Mouse (Mus musculus): ENCODE results near the gene Mill2. TPM values are rescaled to one million over a fixed set of nuclear protein-coding genes. Genes with fewer than 3 reads are reported as not detected.
"Not testable (repeated sequence)": the region's sequence is repeated elsewhere in the genome, so short reads cannot be mapped to it uniquely, and the experiment has no call there.

Mill2 gene
- polyA plus RNA-seq (2012; rRNA removed) = 17.1 and 27.9 TPM in 2 replicates

- 3% methylated on average over 3 of the region's 3 CpGs for WGBS
- TF ChIP-seq CTCF (IDR thresholded peaks at IDR 0.05; ENCODE audit: insufficient read depth, low read length) = no peak
- TF ChIP-seq POLR2A (IDR thresholded peaks at IDR 0.05; ENCODE audit: borderline replicate concordance, extremely low read depth, low read depth, low read length) = 0 out of 2 replicates have a peak, but pooled peaks have one; percentile 32
- DNase-seq = peak; percentile 44
- H3K4me3 ChIP-seq (replicated peaks; ENCODE audit: extremely low read depth, low read depth, low read length) = peak within 1 kb of the TSS; percentile 98
- H3K4me1 ChIP-seq (ENCODE audit: control insufficient read depth, insufficient read depth, low read length) = peaks cover 5% of the 10 kb centered on the region
Observed at GRCm38 (mm10) chr7:18839865-18840264, at the start of gene Mill2. TSS of gene Mill2 (plus strand) at chr7:18839966.

GRCm38 (mm10) chr7:18790671-18791070, 49.1 kb upstream of the Mill2 start:
- DNase-seq; H3K4me1 ChIP-seq (ENCODE audit: control insufficient read depth, insufficient read depth, low read length); H3K4me3 ChIP-seq (replicated peaks; ENCODE audit: extremely low read depth, low read depth, low read length): not testable (repeated sequence)

- 94% methylated on average over 1 of the region's 1 CpGs for WGBS
- DNase-seq = no peak
- Histone ChIP-seq H3K4me1 (ENCODE audit: control insufficient read depth, insufficient read depth, low read length) (no peaks in the 10 kb centered on the region), H3K4me3 (replicated peaks; ENCODE audit: extremely low read depth, low read depth, low read length) (no peak within 1 kb of the TSS)
- no peak for TF ChIP-seq POLR2A (IDR thresholded peaks at IDR 0.05; ENCODE audit: borderline replicate concordance, extremely low read depth, low read depth, low read length)
- TF ChIP-seq CTCF (IDR thresholded peaks at IDR 0.05; ENCODE audit: insufficient read depth, low read length) = no peak
Observed at GRCm38 (mm10) chr7:18798420-18798819, 41.3 kb upstream of the Mill2 start, which contains the start of gene Psg19. TSS of gene Psg19 (minus strand) at chr7:18798520.

- no peak overlapping the region for H3K4me3 ChIP-seq (replicated peaks; ENCODE audit: extremely low read depth, low read depth, low read length)
- 32% methylated on average over 3 of the region's 3 CpGs for WGBS
- DNase-seq = no peak
- TF ChIP-seq CTCF (IDR thresholded peaks at IDR 0.05; ENCODE audit: insufficient read depth, low read length) = peak; percentile 55
- TF ChIP-seq POLR2A (IDR thresholded peaks at IDR 0.05; ENCODE audit: borderline replicate concordance, extremely low read depth, low read depth, low read length) = no peak
- no peaks in the 10 kb centered on the region for H3K4me1 ChIP-seq (ENCODE audit: control insufficient read depth, insufficient read depth, low read length)
Observed at GRCm38 (mm10) chr7:18799129-18799528, 40.6 kb upstream of the Mill2 start.

GRCm38 (mm10) chr7:18803526-18803925, 36.2 kb upstream of the Mill2 start:
- TF ChIP-seq CTCF (IDR thresholded peaks at IDR 0.05; ENCODE audit: insufficient read depth, low read length) (no peak), POLR2A (IDR thresholded peaks at IDR 0.05; ENCODE audit: borderline replicate concordance, extremely low read depth, low read depth, low read length) (no peak)
- Histone ChIP-seq H3K4me3 (replicated peaks; ENCODE audit: extremely low read depth, low read depth, low read length) (no peak overlapping the region), H3K4me1 (ENCODE audit: control insufficient read depth, insufficient read depth, low read length) (no peaks in the 10 kb centered on the region)
- DNase-seq = no peak

GRCm38 (mm10) chr7:18818301-18818700, 21.5 kb upstream of the Mill2 start:
- TF ChIP-seq CTCF (IDR thresholded peaks at IDR 0.05; ENCODE audit: insufficient read depth, low read length) (no peak), POLR2A (IDR thresholded peaks at IDR 0.05; ENCODE audit: borderline replicate concordance, extremely low read depth, low read depth, low read length) (no peak)
- Histone ChIP-seq H3K4me1 (ENCODE audit: control insufficient read depth, insufficient read depth, low read length) (no peaks in the 10 kb centered on the region), H3K4me3 (replicated peaks; ENCODE audit: extremely low read depth, low read depth, low read length) (no peak overlapping the region)
- DNase-seq = no peak
- 73% methylated on average over 9 of the region's 9 CpGs for WGBS

- 54% methylated on average over 3 of the region's 3 CpGs for WGBS
- TF ChIP-seq POLR2A (IDR thresholded peaks at IDR 0.05; ENCODE audit: borderline replicate concordance, extremely low read depth, low read depth, low read length) = no peak
- TF ChIP-seq CTCF (IDR thresholded peaks at IDR 0.05; ENCODE audit: insufficient read depth, low read length) = no peak
- no peak for DNase-seq
- no peak within 1 kb of the TSS for H3K4me3 ChIP-seq (replicated peaks; ENCODE audit: extremely low read depth, low read depth, low read length)
- no peaks in the 10 kb centered on the region for H3K4me1 ChIP-seq (ENCODE audit: control insufficient read depth, insufficient read depth, low read length)
Observed at GRCm38 (mm10) chr7:18821507-18821906, 18.3 kb upstream of the Mill2 start, which contains the start of gene Psg17. TSS of gene Psg17 (minus strand) at chr7:18821607.

- no peaks in the 10 kb centered on the region for H3K4me1 ChIP-seq (ENCODE audit: control insufficient read depth, insufficient read depth, low read length)
- no peak for DNase-seq
- no peak overlapping the region for H3K4me3 ChIP-seq (replicated peaks; ENCODE audit: extremely low read depth, low read depth, low read length)
- TF ChIP-seq POLR2A (IDR thresholded peaks at IDR 0.05; ENCODE audit: borderline replicate concordance, extremely low read depth, low read depth, low read length) = no peak
- TF ChIP-seq CTCF (IDR thresholded peaks at IDR 0.05; ENCODE audit: insufficient read depth, low read length) = no peak
- 59% methylated on average over 26 of the region's 26 CpGs for WGBS
Observed at GRCm38 (mm10) chr7:18827792-18828546, 11.8 kb upstream of the Mill2 start.

- Histone ChIP-seq H3K4me3 (replicated peaks; ENCODE audit: extremely low read depth, low read depth, low read length) (no peak overlapping the region), H3K4me1 (ENCODE audit: control insufficient read depth, insufficient read depth, low read length) (no peaks in the 10 kb centered on the region)
- 59% methylated on average over 9 of the region's 9 CpGs for WGBS
- no peak for DNase-seq
- TF ChIP-seq CTCF (IDR thresholded peaks at IDR 0.05; ENCODE audit: insufficient read depth, low read length) (no peak), POLR2A (IDR thresholded peaks at IDR 0.05; ENCODE audit: borderline replicate concordance, extremely low read depth, low read depth, low read length) (no peak)
Observed at GRCm38 (mm10) chr7:18828592-18828991, 11.2 kb upstream of the Mill2 start.

- DNase-seq = no peak
- TF ChIP-seq POLR2A (IDR thresholded peaks at IDR 0.05; ENCODE audit: borderline replicate concordance, extremely low read depth, low read depth, low read length) (no peak), CTCF (IDR thresholded peaks at IDR 0.05; ENCODE audit: insufficient read depth, low read length) (no peak)
- H3K4me1 ChIP-seq (ENCODE audit: control insufficient read depth, insufficient read depth, low read length) = no peaks in the 10 kb centered on the region
- WGBS = 82% methylated on average over 7 of the region's 7 CpGs
- no peak overlapping the region for H3K4me3 ChIP-seq (replicated peaks; ENCODE audit: extremely low read depth, low read depth, low read length)
Observed at GRCm38 (mm10) chr7:18829545-18829944, 10.2 kb upstream of the Mill2 start.

Data from lung, adult 2 months (tissue).